Mouse (Mus musculus) erythroblast, embryonic 14.5 days (primary cell): Measurements from ENCODE around the gene Gm525.

Experiments
- GATA1 ChIP-seq: IDR thresholded peaks from 2 replicates; pipeline ENCODE4 v1.6.1; 2012; ENCODE audit warnings: low read length, inconsistent platforms, mixed read lengths
- TAL1 ChIP-seq: IDR thresholded peaks from 3 replicates; pipeline ENCODE4 v1.6.1; 2012; ENCODE audit warnings: low read length, inconsistent platforms, mixed read lengths

DNA sequence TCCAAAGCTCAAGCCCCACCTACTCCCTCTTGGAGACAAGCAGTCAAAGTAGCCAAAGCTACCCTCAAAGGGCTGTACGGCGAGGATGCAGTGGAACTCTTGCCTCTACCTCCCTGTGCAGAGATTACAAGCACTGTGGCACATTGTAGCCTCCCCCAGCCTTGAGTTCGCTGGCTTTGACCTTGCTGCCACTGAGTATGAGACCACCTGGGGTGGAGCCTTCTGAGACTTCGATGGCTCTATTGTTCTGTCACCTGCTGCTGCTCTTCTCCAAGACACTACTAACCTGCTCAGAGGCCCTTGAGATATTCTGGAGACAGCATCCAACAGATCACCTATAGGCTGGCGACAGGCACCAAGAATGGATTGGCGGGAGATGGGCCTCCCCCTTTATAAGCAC is 43.1 kb upstream of the Gm525 start:
- TF ChIP-seq GATA1 (no peak), TAL1 (no peak)
